Mouse (Mus musculus) ES-E14 (cell line): ENCODE measurements around the gene Rasal3. TPM values are rescaled to one million over a fixed set of nuclear protein-coding genes. Genes with fewer than 3 reads are reported as not detected.

Source experiments
- DNase-seq: peaks from one replicate; pipeline ENCODE4 v3.0.0-alpha.2; 2013; ENCODE audit warnings: low read depth, low spot score
- H3K27ac ChIP-seq: 2 replicates; pipeline ENCODE4 v1.5.1; 2012; ENCODE audit warnings: low read depth, mild to moderate bottlenecking, low read length, moderate library complexity, mixed read lengths; ENCODE audit not compliant: poor library complexity, insufficient read depth, severe bottlenecking
- H3K36me3 ChIP-seq: 2 replicates; pipeline ENCODE4 v1.6.1; 2012; ENCODE audit warnings: mild to moderate bottlenecking, low read length, moderate library complexity, mixed read lengths; ENCODE audit not compliant: control insufficient read depth, poor library complexity, insufficient read depth, severe bottlenecking
- H3K4me1 ChIP-seq, 2 experiments: fragments of 150-350 bp in 1 of 2; sonication (generic) in 1 of 2; 2 replicates each; pipeline ENCODE4 v1.6.1; 2012; ENCODE audit warnings: low read length in 2 of 2, mild to moderate bottlenecking in 1 of 2, mixed read lengths in 1 of 2; ENCODE audit not compliant: control insufficient read depth in 2 of 2, insufficient read depth in 2 of 2, poor library complexity in 1 of 2
- H3K4me3 ChIP-seq, 2 experiments: fragments of 150-350 bp in 1 of 2; sonication (generic) in 1 of 2; 2 replicates each; pipeline ENCODE4 v1.5.1; 2012; ENCODE audit warnings: low read length in 2 of 2, low read depth in 1 of 2, mild to moderate bottlenecking in 1 of 2, mixed read lengths in 1 of 2; ENCODE audit not compliant: insufficient read depth in 1 of 2, poor library complexity in 1 of 2, severe bottlenecking in 1 of 2
- H3K9ac ChIP-seq: 2 replicates; pipeline ENCODE4 v1.6.1; 2012; ENCODE audit warnings: low read depth, mild to moderate bottlenecking, low read length, mixed read lengths; ENCODE audit not compliant: poor library complexity, insufficient read depth, severe bottlenecking
- H3K9me3 ChIP-seq: fragments of 150-350 bp; sonication (generic); 2 replicates; pipeline ENCODE4 v1.6.1; 2012; ENCODE audit warnings: low read depth, mild to moderate bottlenecking, low read length; ENCODE audit not compliant: control insufficient read depth, insufficient read depth
- CHD2 ChIP-seq: IDR thresholded peaks from 2 replicates; pipeline ENCODE4 v1.6.1; 2014; ENCODE audit warnings: mild to moderate bottlenecking, low read depth, low read length, inconsistent platforms
- HCFC1 ChIP-seq: IDR thresholded peaks from 2 replicates; pipeline ENCODE4 v1.6.1; 2012; ENCODE audit warnings: low read length, inconsistent platforms, borderline replicate concordance; ENCODE audit not compliant: insufficient read depth
- MAFK ChIP-seq: IDR thresholded peaks from 2 replicates; pipeline ENCODE4 v1.6.1; 2014; ENCODE audit warnings: mild to moderate bottlenecking, low read depth, low read length, inconsistent platforms; ENCODE audit not compliant: insufficient read depth
- ZC3H11A ChIP-seq: IDR thresholded peaks from 2 replicates; pipeline ENCODE4 v1.6.1; 2012; ENCODE audit warnings: low read depth, mild to moderate bottlenecking, inconsistent platforms, low read length, borderline replicate concordance
- ZNF384 ChIP-seq: IDR thresholded peaks from 2 replicates; pipeline ENCODE4 v1.6.1; 2012; ENCODE audit warnings: low read depth, low read length, inconsistent platforms
- in situ Hi-C, 2 experiments: fragments of 600-800 bp; cut with MboI; formaldehyde crosslinking; loops; one replicate each; pipeline ENCODE4 v1.15.1; 2025; ENCODE audit warnings: low sequenced_read_pairs in 2 of 2, inconsistent platforms in 1 of 2; ENCODE audit not compliant: unreplicated experiment in 2 of 2
- total RNA-seq: library from RNA; depleted of rRNA; stranded (reverse); fragments of 300-350 nt; gene quantifications from 2 replicates; pipeline ENCODE4 v1.2.3, GENCODE M21; 2012

The Rasal3 gene
- total RNA-seq, 1 experiment: 0.76 TPM

DNA sequence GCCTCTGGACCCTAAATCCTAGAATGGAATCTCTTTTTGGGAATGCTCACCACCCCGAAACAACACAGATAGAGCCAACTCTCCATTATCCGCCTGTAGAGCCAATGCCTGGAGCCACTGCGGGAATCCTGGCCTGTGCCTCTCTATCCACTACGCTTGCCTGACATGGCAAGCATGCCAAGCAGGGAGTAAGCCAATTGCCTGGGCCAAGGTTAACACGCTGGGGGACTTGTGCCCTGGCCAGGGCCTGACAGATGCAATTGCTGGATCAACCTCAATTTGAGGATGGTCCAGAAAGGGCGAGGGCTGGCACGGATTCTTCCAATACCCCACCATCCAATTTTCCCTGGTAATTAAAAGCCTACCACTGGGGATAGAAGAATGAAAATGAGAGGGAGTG is 20.8 kb downstream of the Rasal3 start:
- no peak overlapping the region for H3K4me3 ChIP-seq
- in situ Hi-C loops: no loop called here
- DNase-seq: no peak

DNA sequence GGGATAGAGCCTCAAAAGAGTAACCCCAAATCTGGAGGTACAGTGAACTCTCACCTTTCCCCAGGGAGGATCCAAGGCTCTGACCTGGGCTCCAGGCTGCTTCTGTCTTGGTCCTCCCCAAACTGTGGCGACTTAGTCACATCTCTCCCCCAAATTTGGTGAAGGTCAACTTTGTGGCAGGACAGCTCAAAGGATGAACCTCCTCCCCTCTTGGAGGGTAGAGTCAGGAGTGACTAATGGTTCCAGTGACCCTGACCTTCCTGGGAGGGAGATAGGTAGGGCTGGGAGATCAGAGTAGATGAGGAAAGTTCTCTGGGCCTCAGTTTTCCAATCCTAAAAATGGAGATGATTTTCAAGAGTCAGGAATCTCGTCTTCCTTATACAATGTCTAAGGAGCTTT is 24.6 kb downstream of the Rasal3 start:
- Histone ChIP-seq H3K27ac (no peak overlapping the region), H3K36me3 (no peaks in the 10 kb centered on the region), H3K4me1 (no peaks in the 10 kb centered on the region), H3K4me3 (no peak overlapping the region), H3K9me3 (no peaks in the 10 kb centered on the region), H3K9ac (no peak overlapping the region)
- in situ Hi-C loops: no loop called here
- DNase-seq: no peak
- TF ChIP-seq HCFC1 (no peak), ZNF384 (no peak), CHD2 (no peak), ZC3H11A (no peak), MAFK (no peak)

More for the DNA sequence above, 20.8 kb downstream of the Rasal3 start:
- Histone ChIP-seq H3K9ac (no peak overlapping the region), H3K4me1 (no peaks in the 10 kb centered on the region; a peak in 1 of 4 replicates), H3K9me3 (no peaks in the 10 kb centered on the region), H3K27ac (no peak overlapping the region), H3K36me3 (no peaks in the 10 kb centered on the region)
- TF ChIP-seq CHD2: no peak
- no peak for TF ChIP-seq HCFC1
- no peak for TF ChIP-seq ZC3H11A
- no peak for TF ChIP-seq MAFK
- TF ChIP-seq ZNF384: no peak

DNA sequence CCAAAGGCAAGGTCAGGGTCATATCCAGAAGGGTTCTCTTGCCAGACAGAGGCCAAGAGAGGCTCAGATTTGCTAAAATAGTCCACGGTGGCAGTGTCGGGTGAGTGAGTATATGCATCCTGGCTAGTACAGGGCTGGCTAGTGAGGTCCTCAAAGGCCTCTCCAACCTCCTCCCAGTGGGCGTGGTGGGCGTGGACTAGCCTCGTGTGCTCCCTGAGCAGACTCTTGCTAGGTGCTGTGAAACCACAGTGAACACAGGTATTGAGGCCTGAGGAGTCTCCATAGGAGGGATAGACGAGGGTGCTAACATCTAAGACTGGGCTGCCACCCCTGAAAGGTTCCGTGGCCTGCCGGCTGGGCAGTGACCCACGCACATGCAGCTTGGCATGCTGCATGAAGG is 26.2 kb downstream of the Rasal3 start:
- no peak for TF ChIP-seq CHD2
- no peak for TF ChIP-seq HCFC1
- no peak for TF ChIP-seq MAFK
- TF ChIP-seq ZC3H11A: no peak
- Histone ChIP-seq H3K36me3 (no peaks in the 10 kb centered on the region), H3K9ac (no peak overlapping the region), H3K4me3 (no peak overlapping the region), H3K9me3 (no peaks in the 10 kb centered on the region), H3K27ac (no peak overlapping the region), H3K4me1 (no peaks in the 10 kb centered on the region)
- in situ Hi-C loops: no loop called here
- no peak for DNase-seq

DNA sequence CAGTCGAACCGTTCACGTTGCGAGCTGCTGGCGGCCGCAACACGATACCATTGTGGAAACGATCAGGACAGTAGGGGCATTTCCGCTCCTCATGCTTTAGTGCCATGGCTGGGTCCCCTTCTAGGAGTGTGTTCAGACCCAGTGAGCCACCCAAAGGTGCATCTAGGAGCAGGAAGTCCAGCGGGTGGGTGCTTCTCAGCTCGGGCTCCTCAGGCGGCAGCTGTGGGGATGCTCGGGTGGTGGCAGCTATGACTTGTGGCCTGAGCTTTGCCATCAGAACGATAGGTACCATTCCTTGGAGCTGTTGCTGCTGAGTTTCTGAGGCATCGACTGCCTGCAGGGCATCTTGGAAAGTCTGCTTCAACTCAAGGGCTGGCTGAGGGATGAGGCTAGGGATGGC is 26.9 kb downstream of the Rasal3 start:
- H3K36me3 ChIP-seq: no peaks in the 10 kb centered on the region
- no peak for DNase-seq
- H3K4me1 ChIP-seq: no peaks in the 10 kb centered on the region
- no peak overlapping the region for H3K27ac ChIP-seq
- no peaks in the 10 kb centered on the region for H3K9me3 ChIP-seq
- H3K9ac ChIP-seq: no peak overlapping the region
- no peak overlapping the region for H3K4me3 ChIP-seq
- in situ Hi-C loops: no loop called here
- TF ChIP-seq MAFK (no peak), HCFC1 (no peak), ZC3H11A (no peak), ZNF384 (no peak), CHD2 (no peak)

DNA sequence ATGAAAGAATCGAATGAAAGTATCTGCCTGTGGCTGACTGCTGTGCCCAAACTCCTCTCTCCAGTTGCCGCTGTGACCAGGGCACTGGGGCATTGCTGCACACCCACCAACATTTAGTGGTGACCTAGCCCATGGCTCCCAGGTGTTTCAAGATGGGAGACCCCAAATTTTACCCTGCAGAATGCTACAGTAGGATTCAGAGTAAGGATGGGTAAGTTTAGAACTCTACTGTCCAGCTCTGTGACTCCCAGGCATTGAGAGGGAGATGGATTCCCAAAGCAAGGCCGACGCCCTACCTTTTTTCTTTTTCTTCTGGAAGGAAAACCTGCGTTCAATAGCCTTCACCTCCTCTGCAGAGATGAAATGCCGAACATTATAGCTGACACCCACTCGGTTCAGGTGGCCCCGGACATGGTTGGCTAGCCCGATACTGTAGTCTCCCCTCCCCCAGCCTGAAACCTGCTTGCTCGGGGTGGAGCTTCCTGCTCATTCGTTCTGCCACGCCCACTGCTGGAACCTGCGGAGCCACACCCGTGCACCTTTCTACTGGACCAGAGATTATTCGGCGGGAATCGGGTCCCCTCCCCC is 34.3 kb downstream of the Rasal3 start:
- Histone ChIP-seq H3K9me3 (no peaks in the 10 kb centered on the region), H3K9ac (no peak overlapping the region), H3K27ac (no peak overlapping the region), H3K4me3 (no peak overlapping the region), H3K4me1 (peaks cover 2 to 5% of the 10 kb centered on the region in 2 experiments; a peak in 3 of 4 replicates), H3K36me3 (no peaks in the 10 kb centered on the region)
- TF ChIP-seq CHD2 (no peak), HCFC1 (no peak), MAFK (no peak), ZC3H11A (no peak), ZNF384 (no peak)
- DNase-seq: no peak
- in situ Hi-C loops: no loop called here
